Mouse (Mus musculus) heart, postnatal 4 days (tissue): ENCODE measurements around the gene Zranb3. TPM values are rescaled to one million over a fixed set of nuclear protein-coding genes. Genes with fewer than 3 reads are reported as not detected.
"Not testable (repeated sequence)": the region's sequence is repeated elsewhere in the genome, so short reads cannot be mapped to it uniquely, and the experiment has no call there.

Source experiments
- DNase-seq: peaks from one replicate; pipeline ENCODE4 v3.0.0; 2021
- total RNA-seq, 2 experiments: library from RNA; stranded (reverse); gene quantifications; 2 replicates each; pipeline ENCODE4 v1.2.3; 2021

Gene Zranb3
- total RNA-seq: 10 to 100 TPM in 1 of 2 experiments, 1 to 10 TPM in 1; 8.2 to 10.8 TPM

DNA sequence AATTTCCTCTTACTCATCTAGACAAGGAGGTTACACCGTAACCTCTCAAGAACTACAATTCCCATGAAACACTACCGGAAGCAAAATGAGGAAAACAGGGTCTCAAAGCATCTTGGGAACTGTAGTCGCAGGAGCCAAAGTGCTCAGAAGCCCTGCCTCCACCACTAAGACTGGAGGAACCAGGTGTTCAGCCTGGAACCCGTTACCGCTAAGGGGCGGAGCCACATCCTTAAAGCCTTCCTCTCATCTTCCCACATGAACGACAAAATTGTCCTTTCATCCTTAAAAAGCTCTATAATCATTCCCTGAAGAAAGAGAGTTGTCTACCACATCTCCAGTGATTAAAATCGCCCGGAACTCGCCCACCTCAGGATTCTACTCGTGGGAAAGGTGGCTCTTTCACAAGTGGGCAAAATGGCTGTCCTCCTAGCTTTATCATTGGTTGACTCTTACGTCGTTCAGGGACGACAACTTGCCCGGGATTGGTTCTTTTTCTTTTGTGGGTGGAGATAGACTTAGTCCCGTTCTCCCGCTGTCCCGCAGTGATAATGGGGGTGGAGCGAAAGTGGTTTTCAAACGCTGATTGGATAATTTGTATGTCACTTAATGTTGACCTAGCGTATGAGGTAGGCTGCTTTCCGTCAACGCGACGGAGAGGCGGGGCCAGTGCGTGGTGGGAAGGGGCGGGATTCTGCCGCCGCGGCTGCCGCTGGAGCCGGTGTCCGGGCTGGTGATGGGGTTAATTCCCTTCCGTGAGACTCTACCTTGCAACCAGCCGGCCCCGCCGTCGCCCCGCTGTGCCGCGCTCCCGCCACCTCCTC is at the start of gene Zranb3, which contains the start of gene R3hdm1:
Gene Zranb3, minus strand, starts transcription at position 407 of the 821 bp plus-strand sequence.
Gene R3hdm1, plus strand, starts transcription at position 661 of the 821 bp plus-strand sequence.
- peak; percentile 97 for DNase-seq

DNA sequence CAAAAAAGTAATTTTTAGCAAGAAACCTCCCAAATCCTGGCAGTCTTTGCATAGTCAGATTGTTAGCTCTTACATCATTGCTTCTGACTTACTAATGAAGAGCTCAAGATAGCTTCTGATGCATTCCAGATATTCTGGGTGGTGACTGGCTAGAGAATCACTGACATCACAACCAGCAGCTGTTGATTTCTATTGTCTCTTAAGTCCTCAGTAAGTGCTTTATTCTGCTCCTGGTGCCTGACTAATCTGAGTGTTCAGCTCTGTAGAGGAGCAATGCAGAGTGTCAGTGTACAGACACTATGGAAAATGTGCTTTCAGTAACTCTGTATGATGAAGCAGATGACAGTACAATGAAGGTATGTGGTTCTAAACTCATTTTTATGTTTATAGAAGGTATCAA is 38.9 kb upstream of the Zranb3 start:
- no peak for DNase-seq

DNA sequence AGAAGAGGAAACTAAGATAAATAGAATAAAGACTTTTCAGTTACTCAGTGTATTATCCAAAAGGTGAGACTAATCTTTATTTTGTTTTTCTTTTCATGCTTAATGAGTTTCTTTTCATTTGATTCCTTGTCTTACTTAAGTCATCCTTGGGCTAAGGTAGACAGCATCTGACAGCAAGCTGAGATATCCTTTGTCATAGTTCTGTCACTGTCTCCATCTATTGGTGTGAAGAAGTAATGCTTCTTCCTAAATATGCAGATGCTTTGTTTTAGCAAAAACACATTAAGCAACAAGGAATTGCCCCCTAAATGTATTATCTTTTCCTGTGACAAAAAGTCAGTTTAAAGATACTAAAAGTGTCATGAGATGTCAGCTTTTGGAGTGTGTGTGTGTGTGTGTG is 38.2 kb upstream of the Zranb3 start:
- no peak for DNase-seq

DNA sequence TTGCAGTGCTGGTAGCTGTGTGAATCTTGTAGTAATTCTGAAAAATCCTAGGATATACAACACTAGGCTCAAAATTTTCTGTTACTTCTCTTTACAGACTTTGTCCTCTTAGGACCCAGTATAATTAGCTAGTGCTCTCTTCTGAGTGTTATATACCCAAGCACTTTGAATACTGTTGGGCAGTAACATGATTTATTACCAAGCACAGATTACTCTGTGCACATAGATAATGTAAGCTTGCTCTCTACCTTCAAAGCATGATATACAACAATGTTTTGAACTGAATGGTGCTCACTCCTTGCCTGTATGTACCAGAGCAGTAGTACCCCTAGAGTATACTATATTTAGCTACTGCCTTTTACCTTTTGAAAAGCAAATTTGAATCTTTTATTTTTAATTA is 33.4 kb upstream of the Zranb3 start:
- not testable (repeated sequence) for DNase-seq

DNA sequence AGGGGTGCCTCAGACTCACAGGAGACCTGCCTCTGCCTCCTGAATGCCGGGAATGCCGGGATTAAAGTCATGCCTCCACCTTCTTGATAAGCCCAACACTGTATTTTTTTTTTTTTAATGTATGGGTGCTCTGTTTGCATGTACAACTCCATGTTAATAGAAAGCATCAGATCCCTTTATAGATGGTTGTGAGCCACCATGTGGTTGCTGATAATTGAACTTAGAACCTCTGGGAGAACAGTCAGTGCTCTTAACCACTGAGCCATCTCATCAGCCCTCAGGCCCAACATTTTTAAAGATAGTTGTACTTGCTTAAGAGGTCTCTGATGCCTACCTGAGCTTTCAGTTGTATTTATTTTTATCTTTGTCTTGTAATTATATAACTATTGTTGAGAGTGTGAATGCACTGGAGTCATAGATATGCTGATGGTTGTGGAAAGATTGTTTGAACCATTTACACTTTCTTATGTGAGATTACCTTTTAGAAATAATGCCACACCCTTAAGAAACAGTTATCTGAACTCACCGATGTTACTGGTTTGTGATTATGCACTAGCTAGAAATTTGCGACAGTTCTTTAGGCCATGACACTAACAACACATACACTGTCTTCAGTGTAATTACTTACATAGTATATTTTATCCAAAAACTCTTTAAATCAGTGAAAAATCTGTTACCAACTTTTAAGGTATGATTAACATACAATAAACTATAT is 18.2 kb upstream of the Zranb3 start:
- DNase-seq: no peak

DNA sequence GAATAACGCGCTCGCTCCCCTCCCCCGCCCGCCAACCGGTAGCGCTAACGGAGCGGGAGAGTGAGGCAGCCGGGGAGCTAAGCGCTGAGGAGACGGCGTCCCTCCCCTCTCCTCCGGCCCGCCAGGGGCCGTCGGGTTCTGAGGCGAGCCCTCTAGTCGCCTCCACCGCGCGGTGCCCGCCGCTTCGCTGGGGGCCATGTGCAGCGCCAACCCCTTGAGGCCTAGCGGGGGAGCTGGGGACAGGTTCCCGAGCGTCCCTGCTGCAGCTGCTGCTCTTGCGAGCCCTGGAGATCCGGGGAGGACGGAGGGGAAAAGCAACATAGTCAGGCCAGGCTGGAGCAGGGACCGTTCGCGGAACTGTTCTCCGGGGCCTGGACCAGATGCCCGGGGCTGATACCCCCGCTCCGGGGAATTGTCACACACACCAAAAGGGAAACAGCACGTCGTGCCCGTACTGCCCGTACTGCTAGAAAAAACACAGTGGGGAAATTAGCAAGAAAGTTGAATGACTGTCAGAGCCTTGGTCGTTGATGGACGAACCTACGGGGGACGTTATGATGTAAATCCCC is 757 bp upstream of the Zranb3 start:
- DNase-seq: no peak

DNA sequence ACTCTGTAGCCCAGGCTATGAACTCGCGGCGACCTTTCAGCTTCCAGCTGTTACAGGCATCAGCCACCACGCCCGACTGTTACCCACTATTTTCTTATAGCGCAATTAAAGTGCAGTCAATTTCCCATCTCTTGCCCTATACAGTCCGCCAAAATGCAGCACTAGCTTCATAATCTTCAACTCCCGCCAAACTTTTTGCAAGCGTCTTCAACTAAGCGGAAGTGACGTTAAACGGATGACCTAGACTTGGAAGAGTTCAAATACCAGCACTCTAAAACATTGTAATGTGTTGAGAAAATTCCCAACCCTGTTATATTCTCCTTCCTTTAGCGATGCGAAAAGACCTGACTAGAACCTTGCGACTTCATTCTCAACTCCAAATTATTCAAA is 601 bp downstream of the Zranb3 start:
- peak; percentile 41 for DNase-seq

DNA sequence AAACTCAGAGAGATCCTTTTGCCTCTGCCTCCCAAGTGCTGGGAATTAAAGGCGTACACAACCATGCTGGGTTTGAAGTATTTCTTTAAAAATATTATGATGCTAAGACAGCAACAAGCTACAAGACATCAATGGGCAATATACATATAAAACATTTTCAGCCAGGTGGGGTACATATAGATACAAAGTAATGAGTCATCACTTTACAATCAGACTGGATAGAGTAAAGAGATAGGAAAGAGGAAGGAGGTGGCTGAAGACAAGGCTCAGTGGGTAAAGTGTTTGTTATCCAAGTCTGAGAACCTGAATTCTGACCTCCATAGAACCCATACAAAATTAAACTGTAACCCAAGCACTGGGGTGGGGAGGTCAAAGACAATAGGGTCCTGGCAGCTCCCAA is 4.5 kb downstream of the Zranb3 start:
- no peak for DNase-seq

DNA sequence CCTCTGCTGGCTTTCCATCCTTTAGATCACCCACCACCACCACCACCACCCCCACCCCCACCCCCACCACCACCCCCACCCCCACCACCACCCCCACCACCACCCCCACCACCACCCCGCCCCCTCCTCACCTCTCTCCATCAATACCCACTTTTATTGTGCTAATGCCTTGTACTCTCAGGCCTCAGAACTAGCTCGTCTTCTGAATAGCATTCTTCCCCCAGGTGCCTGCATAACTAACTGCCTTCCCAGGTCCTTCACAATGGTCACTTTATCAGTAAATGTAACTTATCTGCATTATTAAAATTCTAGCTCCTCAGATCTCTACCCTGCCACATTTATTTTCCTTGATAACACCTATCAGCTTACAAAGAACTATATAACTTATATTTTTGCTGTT is 8.2 kb downstream of the Zranb3 start:
- no peak for DNase-seq

DNA sequence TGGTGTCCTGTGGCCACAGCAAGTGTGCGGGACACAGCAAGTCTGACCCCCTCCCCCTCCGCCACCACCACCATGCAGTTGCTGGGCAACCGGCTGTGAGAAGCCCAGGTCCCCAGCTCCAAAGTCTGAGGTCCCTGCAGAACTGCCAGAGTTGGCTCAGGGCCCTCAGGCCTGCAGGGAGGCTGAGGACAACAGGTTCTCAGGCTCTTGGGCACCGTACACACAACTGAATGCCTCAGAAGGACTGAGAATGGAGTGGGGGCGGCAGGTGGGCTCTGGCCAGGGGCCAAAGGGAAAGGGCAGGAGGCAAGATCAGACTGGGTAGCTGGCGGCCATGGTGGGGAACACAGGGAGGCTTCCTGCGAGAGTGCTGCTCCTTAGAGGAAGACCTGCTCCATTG is 20.0 kb downstream of the Zranb3 start:
- DNase-seq: peak; percentile 29

DNA sequence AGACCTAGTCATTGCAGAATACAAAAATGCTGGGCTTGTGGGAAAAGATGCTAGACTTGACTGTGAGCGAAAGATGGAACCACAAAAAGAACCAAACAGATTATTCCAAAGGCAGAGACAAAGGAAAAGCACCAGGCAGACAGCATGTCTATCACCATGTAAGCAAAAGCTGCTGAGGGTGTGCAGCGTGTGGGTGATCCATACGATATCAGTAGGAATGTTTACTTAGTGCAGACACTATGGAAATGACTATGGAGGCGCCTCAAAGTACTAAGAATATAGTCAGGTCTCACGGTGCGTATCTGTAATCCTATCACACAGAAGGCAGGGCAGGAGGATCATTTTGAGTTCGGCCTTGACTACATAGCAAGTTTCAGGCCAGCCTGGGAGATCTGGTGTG is 21.0 kb downstream of the Zranb3 start:
- DNase-seq: no peak

DNA sequence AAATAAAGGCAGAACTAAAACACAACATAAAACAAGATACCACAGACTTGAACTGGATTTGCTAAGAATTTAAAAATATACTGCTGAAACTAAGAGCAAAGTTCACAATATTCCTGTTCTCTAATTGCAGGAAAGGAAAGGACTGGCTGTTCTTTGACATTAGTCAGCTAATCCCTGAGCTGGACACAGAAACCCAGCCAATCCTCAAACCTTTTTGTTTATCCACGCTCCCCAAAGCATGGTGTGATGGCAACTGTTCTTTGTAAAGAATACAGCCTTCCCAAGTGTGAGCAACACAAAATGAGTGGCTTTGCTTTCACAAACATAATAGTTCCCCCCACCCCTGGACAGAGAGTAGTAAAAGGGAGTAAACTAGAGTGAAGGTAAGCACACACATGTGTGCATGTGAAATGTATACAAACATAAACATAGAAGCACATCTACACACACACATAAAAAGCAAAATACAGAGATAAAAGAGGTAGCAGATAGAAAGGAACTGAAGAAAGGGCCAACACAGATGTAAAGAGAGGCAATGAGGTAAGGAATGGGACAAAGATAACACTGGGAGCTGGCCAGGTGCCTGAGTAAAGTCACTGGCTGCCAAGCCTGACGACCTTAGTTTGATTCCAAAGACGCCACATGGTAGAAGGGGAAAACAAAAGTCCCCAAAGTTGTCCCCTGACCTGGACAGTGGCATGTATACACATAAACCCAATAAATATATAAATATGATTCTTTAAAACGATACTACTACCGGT is 21.7 kb downstream of the Zranb3 start:
- DNase-seq: peak; percentile 68

DNA sequence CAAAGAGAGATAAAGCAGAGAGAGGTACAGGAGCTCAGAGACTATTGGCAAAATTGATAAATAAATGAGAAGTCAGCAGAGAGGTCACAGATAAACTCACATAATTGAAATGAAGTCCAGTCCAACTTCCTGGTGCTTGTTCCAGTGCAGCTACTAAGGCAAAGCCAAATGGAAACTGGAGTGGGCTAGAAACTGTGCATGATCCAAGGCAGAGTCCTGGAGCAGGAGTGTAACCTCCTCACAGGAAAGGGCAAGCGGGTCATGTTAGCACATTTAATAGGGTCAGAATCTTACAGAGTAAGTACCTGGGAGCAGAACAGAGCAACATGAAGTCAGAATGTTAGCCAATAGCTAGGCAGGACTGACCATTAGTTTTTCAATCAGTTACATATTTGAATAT is 24.2 kb downstream of the Zranb3 start:
- no peak for DNase-seq

DNA sequence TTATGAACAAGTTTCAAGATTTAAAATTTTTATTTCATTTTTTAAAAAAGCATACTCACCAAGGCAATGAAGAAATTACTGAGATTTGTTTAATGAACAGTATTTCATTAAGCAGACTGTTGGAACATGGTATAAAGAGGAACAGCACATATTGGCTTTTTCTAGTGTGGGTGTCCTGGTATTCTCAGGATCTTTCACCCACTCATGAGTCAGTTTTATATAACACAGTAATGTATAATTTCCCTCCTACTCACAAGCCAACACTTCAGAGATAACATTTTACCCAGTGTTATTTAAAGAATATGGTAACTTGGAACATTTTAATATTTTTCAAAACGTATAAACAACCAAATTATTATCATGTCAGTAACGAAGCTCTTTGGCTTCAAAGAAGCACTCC is 25.1 kb downstream of the Zranb3 start:
- no peak for DNase-seq

DNA sequence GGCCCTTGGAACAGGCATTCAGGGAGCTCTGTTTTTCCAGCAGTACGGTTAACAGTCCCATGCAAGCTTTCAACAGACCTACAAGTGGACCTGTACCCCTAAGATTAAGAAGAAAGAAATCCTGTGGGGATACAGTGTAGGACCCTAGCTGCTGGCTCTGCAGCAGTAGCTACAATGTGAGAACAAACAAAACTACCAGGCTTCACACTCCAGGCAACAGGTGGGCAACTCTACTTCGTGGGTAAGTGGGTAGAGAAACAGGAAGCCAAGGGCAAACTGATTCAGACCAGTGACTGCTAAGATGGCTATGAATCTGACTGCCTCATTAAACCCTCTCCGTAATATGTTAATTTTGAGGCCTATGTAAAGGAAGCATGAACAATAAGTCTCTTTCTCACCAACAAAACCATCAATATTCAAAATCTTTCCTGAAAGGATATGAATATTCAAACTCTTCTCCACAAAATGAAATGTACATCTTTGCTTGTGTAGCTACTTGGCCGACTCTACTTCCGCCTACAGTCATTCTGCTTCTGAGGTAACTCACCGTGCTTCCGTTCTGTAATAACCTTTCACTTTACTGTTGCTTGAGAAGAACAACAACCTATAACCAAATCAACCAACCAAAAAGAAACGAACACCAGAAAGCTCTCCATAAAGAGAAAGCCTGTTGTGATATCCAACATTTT is 25.9 kb downstream of the Zranb3 start:
- DNase-seq: no peak

DNA sequence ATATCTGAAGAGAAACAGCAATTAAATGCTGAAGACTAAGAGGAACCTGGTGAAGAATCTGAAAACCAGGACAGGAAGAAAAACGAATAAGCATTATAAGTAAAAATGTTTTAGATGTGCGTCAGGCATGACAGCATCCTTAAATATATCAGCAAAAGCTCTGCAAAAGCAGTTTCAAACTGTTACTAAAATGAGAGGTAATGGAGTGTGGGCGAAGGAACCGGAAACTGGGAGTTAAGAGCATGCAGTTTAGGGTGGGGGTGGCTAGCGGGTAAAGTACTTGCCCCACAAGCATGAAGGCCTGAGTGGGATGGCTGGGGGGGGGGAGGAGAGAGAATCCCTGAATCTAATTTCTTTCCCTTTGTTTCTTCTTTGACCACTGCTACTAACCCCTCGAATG is 29.8 kb downstream of the Zranb3 start:
- DNase-seq: no peak

DNA sequence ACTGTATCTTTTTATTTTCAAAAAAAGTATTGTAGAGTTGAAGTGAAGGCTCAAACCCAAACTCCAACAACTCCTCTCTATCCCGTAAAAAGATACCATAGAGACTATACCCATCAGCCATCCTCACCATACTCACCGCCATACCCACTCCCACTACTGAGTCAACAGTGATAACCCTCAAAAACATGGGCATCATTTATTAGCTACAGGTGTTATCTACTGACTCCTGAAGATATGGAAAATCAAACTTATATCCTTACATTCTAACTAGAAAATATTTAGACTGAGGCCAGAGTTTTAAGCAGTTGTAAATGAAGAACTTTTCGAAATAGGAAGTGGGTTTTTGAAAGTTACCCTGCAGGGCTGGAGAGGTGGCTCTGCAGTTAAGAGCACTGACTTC is 32.8 kb downstream of the Zranb3 start:
- DNase-seq: no peak

DNA sequence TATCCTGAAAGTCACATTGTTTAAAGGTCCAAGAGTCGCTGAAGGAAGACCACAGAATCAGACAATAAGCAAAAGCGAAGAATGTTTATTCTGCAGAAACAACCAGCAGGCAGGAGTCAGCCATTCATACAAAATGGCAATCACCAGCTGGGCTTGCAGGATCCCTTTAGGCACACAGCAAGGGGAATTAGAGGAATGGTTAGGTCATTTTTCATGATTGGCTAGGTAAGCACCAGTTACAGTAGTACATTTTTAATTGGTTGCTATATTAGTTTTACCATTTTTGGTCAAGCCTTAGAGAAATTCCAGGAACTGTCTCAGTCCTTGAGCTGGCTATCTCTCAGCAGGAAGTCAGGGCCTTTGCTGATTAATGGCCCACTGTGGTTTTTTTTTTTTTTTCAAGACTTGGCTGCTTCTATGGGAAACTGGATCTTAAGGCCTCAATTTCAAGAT is 33.9 kb downstream of the Zranb3 start:
- DNase-seq: no peak

DNA sequence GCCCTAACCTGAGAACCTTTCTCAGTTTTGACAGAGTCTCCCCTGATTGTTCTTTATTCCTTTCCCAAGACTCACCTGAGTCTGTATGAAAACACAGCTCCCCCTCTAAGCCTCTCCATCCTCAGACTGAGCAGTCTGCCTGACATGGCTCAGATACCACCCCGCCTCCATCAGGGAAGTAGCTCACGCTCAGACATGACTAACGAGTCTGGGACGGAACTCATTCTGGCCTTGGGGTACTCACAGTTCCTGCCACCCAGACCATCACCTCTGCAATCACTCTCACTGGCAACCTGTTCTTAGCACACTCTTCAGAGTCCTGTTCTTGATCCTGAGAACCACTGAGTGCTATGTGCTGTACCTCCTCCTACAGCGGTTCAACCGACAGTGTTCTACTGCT is 38.1 kb downstream of the Zranb3 start:
- no peak for DNase-seq

DNA sequence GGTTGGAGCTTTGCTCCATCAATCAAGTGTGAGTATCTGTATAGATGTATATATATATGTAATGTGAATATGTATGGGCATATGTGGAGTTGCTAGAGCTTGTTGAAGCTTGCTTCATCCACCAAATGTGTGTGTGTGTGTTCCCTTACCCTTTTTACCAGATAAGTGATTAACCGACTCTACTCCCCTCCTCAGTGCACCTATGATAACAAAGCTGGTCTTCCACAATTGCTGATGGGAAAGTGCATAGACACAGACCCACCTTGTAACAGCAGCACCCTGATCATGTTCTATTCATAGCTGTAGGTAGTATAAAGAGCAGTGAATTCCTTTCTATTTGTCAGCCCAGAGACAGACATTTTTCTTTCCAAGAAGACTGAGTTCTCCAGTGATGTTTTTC is 40.7 kb downstream of the Zranb3 start:
- DNase-seq: no peak

DNA sequence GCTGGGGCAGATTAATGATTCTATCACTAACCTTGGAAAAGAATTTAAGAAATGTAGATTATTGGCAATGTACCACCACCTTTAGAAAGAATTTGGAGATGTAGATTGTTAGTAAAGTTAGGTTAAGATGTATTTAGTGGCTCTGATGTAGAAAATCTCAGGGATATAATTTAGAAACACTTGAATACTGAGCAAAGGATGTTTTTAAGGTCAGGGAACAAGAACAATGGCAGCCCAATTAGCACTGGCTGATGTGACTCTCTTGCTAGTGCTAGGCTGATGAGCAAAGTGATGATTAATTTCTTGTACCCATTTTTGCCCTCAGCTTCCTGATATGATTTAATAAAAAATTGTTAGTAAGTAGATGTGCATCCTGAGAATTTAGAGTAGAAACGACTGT is 41.4 kb downstream of the Zranb3 start:
- DNase-seq: no peak
